Mouse (Mus musculus): ENCODE measurements around the gene Noc3l.

Gene Noc3l

GRCm38 (mm10) chr19:38818766-38819426, at the start of gene Noc3l:
Noc3l (minus strand) TSS chr19:38819237.
- peak; percentile 93 for DNase-seq

GRCm38 (mm10) chr19:38862523-38862922, 43.5 kb upstream of the Noc3l start:
- DNase-seq: no peak

GRCm38 (mm10) chr19:38858224-38858623, 39.2 kb upstream of the Noc3l start:
- DNase-seq: no peak

GRCm38 (mm10) chr19:38846373-38846772, 27.3 kb upstream of the Noc3l start:
- DNase-seq: no peak

- DNase-seq: peak; percentile 8
Observed at GRCm38 (mm10) chr19:38844817-38845216, 25.8 kb upstream of the Noc3l start.

- peak; percentile 24 for DNase-seq
Observed at GRCm38 (mm10) chr19:38837171-38837641, 18.2 kb upstream of the Noc3l start.

- DNase-seq: peak; percentile 89
Observed at GRCm38 (mm10) chr19:38836438-38837170, 17.6 kb upstream of the Noc3l start, which contains the start of gene Tbc1d12. Tbc1d12 (plus strand) TSS chr19:38836579.

- no peak for DNase-seq
Observed at GRCm38 (mm10) chr19:38836084-38836437, 17.0 kb upstream of the Noc3l start.

GRCm38 (mm10) chr19:38833224-38833623, 14.2 kb upstream of the Noc3l start:
- no peak for DNase-seq

GRCm38 (mm10) chr19:38820186-38820804, 1.3 kb upstream of the Noc3l start:
- DNase-seq: no peak

- no peak for DNase-seq
Observed at GRCm38 (mm10) chr19:38819427-38819802, 378 bp upstream of the Noc3l start.

GRCm38 (mm10) chr19:38818191-38818590, 846 bp downstream of the Noc3l start:
- DNase-seq: no peak

GRCm38 (mm10) chr19:38798801-38799200, 20.2 kb downstream of the Noc3l start:
- no peak for DNase-seq

GRCm38 (mm10) chr19:38798291-38798690, 20.7 kb downstream of the Noc3l start:
- no peak for DNase-seq

- no peak for DNase-seq
Observed at GRCm38 (mm10) chr19:38796546-38796945, 22.5 kb downstream of the Noc3l start.

GRCm38 (mm10) chr19:38793563-38794045, 25.4 kb downstream of the Noc3l start:
- no peak for DNase-seq

GRCm38 (mm10) chr19:38787756-38788155, 31.3 kb downstream of the Noc3l start:
- DNase-seq: no peak

GRCm38 (mm10) chr19:38783542-38783941, 35.5 kb downstream of the Noc3l start:
- DNase-seq: no peak

GRCm38 (mm10) chr19:38778805-38779204, 40.2 kb downstream of the Noc3l start:
- no peak for DNase-seq

GRCm38 (mm10) chr19:38775548-38775947, 43.5 kb downstream of the Noc3l start:
- peak; percentile 25 for DNase-seq

- no peak for DNase-seq
Observed at GRCm38 (mm10) chr19:38766306-38766705, 52.7 kb downstream of the Noc3l start.

GRCm38 (mm10) chr19:38760441-38760840, 58.6 kb downstream of the Noc3l start:
- DNase-seq: no peak

- no peak for DNase-seq
Observed at GRCm38 (mm10) chr19:38758685-38759472, 60.2 kb downstream of the Noc3l start.

All from right cerebral cortex, postnatal 25 days (tissue).